Mouse (Mus musculus) adrenal gland, postnatal 25 days (tissue): ENCODE results near the gene Tmem72. TPM values are rescaled to one million over a fixed set of nuclear protein-coding genes. Genes with fewer than 3 reads are reported as not detected.

ENCODE experiments used
- DNase-seq: peaks from one replicate; pipeline ENCODE4 v3.0.0; 2021; ENCODE audit warnings: mixed read lengths
- total RNA-seq: library from RNA; stranded (reverse); gene quantifications from 2 replicates; pipeline ENCODE4 v1.2.3, GENCODE M21; 2021

Gene Tmem72
- total RNA-seq, 1 experiment from 2014 or later = 0.09 TPM

DNA sequence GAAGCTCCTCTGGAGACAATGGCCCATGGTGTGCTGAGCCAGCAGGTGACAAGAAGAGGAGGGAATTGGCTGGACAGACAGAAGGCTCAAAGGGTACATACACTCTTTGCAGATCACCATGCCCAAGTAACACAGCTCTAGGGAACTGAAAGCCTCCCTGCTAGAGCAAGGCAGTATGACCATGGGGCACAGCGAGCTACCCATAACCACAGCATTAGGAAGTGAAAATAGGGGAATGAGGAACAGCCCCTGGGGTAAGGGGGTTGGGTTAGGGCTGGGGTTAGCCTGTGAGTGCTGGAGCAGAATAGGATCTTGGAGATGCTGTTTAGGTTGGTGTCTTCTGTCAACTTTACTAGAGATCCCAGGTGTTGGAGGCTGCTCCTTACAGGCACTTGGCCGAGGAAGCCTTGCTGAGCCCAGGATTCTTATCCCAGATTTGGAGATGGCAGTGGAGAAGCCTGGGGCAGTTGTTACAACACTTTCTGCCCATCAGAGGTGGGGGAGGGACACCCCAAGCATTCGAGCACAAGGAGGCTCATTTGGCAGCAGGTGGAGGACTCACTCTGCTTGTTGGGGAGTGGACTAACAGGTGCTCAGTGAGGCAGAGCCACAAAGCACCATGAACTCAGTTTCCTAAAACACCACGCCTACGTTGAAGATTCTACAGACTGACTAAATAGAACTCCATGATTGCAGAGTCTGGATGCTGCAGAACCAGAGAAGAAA, 37.0 kb downstream of the Tmem72 start:
- no peak for DNase-seq

DNA sequence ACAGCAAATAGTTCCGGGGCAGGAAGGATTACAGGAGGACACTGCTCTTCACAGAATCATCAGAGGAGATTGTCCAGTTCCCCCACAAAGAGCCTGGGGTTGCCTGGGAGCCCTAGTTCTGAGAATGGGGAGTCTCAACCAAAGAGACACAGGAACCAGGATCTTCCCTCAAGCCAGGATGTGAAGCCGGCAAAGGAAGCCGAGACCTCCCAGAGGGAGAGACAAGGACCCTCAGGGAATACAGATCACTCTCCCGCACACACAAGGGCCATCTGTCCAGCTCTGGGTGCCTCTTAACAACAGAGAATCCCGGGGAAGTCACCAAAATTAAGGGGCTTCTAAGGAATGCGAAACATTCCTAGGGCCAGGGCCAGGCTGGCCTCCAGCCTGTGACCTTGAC, 39.4 kb downstream of the Tmem72 start:
- no peak for DNase-seq

DNA sequence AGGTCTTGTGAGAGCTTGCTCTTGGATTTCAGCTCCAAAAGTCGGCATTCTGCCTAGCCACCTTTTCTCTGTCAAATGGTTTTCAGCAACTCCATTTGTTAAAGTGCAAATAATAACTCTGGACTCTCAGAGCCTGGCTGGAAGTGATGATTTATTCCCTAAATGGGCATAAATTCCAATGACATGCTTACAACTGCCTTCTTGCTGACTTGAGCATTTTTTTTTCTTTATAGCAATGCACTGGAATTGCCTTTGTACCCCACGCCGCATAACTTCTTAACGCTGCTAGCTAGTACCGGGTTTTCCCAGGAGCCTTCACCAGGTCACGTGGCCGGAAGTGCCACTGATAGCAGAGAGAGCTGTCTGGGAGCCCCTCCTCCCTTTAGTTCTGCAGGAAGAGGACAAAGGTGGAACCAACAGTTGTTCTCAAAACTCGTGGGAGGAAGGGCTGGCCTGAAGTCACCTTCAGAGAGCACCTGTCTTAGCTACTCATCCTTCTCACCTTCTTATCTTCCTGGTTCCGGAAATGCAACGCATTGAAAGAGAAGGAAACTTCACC, 40.3 kb downstream of the Tmem72 start:
- DNase-seq = no peak

DNA sequence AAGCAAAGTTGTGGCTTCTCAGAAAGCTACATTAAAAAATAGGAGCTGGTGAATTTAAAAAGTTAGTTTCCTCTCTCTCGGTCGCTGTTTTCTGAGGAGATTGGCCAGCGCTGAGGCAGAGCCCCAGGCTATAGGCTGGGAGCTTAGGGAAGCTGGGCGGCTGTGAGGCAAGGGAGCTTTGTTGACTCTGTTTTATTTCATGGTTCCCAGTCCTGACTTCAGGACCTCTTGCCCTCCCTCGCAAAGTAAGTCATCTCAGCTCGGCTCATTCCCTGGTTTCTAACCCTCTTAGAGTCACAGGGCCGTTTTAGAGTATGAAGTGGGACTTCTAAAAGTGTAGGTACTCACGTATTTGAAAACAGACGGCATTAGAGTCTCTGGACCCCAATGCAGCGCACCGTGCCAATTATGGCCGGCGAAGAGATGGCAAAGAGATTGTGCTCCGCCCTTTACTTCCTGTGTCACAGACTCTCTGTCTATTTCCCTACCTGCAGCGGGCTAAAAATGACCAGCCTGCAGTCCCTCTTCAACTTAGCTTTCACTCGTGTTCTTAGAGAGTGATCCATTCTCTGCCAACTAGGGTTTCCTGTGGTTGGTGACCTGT, 42.3 kb downstream of the Tmem72 start:
- DNase-seq = no peak

DNA sequence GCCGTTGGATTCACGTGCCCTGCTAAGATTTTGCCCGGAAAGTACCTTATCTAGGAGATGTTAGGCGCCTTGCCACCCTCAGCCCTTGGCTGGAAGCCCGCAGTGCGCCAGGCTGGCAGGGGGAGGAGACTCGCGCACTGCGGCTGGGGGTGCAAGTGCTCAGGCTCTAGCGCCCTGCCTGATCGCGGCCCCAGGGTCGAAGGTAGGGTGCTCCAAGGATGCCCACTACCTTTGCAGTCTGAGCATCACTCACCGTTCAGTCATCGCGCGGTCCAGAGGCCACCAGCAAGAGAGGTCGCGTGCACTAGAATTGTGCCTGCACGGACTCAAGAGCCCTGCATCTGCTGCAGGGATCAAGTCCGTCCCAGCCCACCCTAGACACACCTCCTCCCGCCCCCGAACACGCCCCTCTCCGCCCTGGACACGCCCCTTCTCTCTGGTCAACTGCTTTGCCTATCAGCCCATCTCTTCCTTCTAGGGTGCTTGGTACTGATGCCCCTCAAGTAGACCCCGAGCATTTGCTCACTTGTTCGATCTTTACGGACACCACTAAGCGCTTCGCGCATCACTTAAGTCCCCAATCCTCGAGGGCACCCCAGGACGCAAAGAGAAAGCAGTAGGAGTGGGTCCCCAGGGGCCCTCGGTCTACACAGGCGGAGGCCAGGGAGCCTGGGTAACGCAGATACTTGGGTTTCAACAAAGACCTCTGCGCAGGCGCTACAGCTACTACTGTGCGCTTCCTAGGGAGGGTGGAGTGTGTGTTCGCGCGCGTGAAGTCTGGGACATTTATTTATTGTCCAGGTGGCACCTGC, 43.0 kb downstream of the Tmem72 start, which contains the start of gene Rassf4:
TSS of gene Rassf4 (minus strand) at position 482 of the 812 bp plus-strand sequence.
- DNase-seq = peak; percentile 78

DNA sequence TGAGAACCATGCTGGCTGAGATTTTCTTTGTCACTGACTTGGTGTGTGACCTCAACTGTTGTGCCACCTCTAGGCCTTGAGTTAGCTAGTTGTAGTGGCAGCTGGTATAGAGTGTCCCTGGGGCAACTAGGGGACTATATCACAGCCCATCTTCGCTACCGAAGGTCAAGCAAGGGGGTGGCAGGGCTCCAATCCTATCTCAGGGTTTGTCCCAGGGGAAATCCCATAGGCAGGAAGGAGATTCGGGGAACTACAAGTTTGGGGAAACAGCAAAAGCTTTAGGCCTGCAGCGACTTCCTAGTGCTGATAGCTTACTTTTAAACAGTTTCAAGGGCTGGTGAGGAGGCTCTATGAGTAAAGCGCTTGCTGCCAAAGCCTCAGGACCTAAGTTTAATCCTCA, 44.4 kb downstream of the Tmem72 start:
- no peak for DNase-seq

DNA sequence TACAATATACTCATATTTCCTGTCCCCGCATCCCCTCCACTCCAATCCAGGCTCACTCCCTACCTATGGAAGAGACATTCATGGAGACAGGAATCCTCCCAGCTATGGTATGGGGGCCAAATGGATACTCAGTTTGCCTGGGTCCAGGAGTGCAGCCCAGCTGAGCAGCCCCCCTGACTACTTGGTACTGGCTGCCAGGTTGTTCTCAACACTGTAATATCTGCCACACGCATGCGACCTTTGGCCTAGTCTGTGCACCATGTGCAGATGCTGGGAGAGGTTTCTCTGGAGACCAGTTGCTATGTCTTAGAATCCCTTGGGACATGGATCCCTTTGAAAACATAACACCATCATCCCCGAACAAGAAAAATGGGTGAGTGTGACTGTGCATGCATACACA, 44.9 kb downstream of the Tmem72 start:
- no peak for DNase-seq

DNA sequence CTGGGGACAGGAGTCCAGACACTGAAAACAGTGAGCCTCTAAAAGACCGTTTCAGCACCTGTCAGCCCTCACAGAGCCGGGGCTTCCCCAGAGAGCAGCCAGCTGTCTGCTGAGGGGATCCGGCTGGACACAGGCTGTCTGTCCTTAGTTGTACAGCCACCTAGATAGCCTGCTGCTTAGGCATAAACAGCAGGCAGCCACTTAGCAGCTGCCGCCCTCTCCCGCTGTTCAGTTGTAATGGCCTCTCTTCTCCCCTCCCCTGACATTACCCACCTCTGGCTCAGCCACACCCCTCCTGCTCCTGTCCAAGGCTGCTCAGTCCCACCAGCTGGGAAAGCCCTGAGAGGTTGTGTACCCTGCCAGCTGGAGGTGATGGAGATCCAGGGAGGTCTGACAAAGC, 45.7 kb downstream of the Tmem72 start:
- no peak for DNase-seq

DNA sequence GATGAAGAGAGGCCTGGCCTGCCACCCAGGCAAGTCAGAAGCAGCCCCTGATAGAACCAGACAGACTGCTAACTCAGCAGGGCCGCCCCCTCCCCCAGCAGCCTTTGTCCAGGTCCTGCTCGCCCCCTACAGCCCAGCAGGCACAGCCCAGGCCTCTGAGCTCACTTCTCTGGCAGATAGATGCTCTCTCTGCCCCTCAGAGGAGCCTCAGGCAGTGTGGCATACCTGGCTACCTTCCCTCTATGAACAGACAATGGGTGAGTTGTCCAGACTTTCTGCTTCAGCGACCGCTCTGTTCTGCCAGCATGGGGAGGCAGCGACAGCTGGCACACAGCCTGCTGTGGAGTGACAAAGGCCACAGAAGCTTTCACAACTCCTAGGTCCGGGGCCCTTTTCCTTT, 46.6 kb downstream of the Tmem72 start:
- DNase-seq = no peak

DNA sequence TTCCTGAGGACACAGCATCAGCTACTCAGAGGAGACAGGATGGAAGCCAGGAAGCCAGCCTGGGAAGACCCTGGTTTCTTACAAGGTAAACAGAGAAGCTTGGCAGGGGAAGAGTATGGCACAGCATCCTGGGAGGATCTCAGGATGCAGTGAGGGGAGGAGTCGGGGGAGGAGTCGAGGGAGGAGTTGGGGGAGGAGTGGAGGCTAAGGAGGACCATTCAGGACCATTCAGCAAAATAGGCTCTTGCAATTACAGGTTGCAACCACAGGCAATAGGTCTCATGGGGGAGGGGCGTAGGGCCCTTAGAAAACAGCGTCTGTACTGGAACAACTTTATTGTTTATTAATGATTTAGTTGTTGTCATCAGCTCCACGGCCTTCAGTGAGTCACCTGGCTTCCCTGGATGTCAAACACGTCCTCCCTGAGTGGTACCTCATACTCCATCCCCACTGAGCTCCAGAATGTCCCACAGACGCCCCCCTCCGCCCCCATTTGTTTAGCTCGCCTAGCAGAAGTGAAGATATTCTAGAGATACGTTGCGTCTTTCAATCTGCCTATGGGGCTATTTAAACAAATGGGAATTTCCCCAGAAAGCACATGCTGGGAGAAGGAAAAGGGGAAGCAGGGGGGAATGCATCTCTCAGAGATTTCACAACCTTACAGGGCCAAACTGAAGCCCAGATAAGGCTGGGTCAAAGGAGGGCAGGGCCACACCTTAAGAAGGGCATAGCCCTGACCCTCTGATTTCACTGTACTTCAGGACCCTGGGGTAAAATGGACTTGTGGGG, 47.8 kb downstream of the Tmem72 start:
- DNase-seq = no peak

DNA sequence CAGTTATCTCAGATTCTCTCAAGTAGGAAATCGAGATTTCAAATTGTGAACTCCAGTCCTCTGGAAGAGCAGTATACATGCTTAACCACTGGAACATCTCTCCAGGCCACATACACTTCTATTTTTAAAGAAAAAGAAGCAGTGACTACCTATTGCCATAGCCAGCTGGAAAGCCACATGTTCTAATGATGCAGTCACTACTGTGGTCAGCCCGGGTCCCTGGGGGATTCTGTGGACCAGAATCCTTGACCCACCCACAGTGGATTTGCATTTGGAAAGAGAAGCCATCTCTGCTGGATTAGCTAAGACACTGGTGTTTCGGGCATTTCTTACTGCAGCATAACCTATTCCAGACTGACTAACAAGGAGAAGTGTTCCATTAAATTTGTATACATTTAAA, 49.3 kb downstream of the Tmem72 start:
- DNase-seq = no peak

DNA sequence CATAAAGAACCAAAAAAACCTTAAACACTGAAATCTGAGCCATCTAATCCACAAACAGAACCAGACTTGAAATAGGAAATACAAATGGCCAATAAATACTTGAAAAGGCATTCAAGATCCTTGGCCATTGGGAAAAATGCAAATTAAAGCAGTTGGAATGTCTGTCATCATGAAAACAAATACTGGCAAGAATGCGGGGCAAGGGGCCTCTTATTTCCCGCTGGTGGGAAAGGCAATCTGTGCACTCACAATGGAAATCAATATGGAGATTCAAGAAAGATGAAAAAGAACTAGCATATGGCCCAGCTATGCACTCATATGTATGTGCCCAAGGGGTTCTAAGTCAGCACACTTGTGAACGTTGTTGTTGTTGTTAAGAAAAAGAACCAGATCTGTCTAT, 49.8 kb downstream of the Tmem72 start:
- DNase-seq = no peak

DNA sequence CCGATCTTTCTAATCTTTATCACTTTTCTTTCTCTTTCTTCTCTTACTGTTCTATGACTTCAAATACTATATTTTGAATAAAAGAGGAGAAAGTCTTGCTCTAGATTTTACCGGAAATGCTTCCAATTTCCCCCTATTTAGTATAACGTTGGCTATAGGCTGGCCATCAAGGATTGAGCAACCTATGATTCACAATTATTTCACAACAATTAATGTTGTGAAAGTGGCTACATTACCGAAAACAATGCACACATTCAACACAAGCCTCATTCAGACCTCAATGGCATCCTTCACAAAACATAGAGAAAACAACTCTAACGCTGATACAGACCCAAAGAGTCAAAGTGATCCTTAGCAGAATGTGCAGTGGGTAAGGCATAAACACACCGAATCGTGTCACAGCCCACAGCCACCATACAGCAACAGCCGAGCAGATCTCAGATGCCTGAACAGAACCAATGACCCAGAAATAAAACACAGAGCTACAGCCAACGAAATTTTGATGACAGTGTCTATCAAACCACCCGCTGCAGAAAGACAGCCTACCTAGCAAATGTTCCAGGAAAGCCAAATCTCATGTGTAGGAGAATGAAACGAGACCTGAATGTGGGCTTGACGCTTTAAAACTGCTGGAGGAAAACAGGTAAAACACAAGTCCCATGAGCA, 50.5 kb downstream of the Tmem72 start:
- no peak for DNase-seq

DNA sequence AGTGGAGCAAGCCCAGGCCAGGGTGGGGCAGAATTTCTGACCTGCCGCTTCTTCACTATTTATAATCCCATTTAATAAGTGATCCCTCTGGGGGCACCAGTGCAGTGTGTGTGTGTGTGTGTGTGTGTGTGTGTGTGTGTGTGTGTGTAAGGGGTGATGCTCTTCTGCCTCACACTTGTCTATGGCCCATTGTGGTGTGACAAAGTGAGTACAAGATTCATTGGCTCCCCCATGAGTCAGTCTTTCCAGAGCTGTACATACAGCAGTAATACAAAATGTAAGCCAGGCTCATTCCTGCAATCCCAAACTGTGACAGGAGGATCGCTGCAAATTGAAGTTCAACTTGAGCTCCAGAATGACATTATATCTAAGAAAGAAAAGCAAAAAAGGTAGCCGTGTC, 51.9 kb downstream of the Tmem72 start:
- DNase-seq = no peak

DNA sequence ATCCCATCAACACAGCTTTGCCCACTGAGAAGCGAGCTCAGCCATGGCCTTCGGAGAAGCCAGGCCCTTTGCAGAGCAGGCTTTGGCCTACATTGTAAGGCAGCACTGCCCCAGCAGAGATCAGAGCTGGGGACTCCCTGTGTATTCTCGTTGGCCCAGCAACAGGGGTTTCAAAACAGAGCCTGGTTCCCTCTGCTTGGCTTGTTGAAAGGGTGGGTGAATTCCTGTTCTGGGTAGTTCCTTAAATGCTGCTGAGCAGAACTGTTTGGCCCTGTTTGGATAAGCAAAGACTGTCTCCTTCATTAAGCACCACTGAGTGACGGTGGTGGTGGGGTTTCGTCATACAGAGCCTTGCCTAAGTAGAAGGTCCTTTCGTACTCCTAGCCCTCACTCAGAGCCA, 52.7 kb downstream of the Tmem72 start:
- no peak for DNase-seq

DNA sequence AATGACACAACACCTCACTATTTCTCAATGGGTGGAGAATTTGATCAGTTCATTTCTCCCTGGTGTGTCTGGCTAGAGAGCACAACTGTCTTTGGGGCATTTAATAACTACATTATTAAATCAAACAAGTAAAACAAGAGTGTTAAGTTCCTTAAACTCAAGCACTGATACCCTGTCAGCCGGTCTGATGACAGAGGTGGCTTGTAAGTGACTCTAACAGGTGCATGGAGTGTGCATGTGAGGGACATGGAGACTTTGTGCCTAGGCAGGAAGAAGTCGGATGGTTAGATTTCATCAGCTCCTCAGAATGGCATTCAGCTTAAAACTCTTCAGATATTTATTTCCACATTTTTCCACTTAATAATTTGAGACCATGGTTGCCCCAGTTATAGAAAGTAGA, 53.3 kb downstream of the Tmem72 start:
- no peak for DNase-seq

DNA sequence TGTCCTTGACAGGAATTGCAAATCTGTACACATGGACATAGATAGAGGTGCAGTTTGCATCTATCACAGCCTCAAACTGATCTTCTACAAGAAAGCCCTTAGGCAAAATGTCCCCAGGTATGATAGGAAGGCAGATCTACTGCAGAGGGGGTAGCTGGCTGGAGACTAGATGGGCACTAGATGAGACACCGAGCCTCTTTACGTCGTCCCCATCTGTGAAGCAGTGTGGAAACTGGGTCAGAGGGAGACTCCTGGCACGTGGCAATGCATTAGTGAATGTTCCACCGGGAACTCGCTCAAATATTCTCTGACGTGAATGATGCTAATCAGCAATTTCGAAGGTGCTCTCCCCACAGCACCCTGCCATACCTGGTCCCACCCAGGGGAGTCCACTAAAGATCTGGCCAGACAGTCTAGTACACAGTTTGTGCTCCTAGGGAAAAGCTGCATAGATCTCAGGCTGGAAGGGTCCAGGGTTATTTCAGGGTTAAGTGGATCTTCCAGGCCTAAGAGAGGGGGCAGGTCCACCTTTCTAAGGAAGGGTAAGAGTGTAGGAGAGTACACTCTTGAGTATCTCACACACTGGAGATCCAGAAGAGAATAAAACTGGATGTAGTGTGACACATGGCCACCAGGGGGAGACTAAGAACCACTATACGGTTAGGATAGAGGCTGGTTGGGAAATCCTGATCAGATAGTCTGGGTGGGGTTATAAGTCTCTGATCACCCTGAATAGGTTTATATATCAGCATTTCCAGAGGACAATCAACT, 62.8 kb downstream of the Tmem72 start:
- peak; percentile 42 for DNase-seq

DNA sequence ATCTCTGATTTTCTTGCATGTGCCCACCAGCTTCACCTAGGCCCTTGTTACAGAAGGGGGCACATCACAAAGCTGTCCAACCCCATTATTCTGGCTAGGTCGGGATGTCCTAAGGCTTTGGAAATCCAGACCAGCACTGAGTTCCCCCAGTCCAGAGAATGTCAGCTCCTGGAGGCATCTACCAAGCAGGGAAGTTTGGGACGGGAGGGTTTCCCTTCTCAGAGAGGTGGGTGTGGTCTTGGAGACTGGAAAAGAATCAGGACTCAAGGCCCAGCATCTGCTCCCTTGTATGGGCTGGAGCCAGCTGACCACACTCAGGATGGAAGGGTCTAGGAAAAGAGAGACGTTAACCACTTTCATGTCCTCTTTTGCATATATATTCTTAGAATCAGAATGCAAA, 63.5 kb downstream of the Tmem72 start:
- DNase-seq = no peak

DNA sequence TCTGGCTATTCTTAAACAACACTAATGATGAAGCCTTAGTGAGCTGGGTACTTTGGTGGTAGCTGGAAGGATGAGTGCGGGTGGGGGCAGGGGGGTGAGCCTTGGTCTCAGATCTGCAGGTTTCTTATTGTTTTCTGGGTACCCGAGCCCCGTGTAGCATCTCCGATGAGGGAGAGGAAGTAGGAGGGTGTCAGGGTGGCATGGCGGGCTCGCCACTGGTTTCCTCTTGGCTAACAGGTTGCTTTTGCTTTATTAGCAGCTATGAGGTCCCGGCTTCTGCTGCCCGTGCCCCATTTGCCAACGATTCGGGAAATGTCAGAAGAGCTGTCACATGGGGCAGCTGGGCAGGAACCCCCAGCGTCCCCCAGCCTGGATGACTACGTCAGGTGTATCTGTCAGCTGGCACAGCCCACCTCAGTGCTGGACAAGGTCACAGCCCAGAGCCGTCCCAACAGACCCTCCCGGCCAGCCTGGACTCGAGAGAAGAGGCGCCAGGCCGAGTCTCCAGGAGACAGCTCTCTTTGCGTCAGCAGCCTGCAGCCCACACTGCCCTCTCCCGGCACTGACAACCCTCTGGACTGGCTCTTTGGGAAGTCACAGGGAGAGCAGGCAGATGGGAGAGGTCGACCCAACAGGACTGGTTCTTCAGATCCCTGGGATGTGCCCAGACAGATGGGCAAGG, 65.1 kb downstream of the Tmem72 start:
- no peak for DNase-seq

DNA sequence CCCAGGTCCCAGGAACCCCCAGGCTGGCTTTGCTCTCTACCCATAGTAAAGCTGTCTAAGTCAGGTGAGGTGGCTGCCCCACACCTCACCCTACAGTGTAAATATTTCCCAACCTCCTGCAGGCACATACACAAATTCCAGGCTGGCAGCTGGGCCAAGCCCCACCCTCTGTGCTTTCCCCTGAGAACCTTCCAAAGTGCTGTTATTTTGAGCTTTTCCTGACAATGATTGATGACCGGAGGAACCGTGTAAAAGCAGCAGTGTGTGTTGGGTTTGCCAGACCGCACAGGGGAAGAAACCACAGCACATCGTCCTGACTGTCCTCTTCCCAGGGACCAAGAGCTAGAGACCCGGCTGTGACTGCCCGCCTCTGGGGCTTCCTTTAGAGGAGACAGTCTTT, 66.3 kb downstream of the Tmem72 start, which contains the start of gene Depp1:
TSS of gene Depp1 (plus strand) at position 204 of the 400 bp plus-strand sequence.
- DNase-seq = peak; percentile 41
